8 mouse cellular contexts compared by ENCODE assay signal in genomic region chr17:56558448-56558847, GRCm38 (mm10). TPM values are rescaled to one million over a fixed set of nuclear protein-coding genes. Genes with fewer than 3 reads are reported as not detected.
DNase-seq lines count a peak whose midpoint lies in the region; ATAC-seq and TF ChIP-seq lines count a peak whose summit lies in the region.
"Had no signal": no experiment of that assay in that cellular context is flagged by ENCODE, and none has a peak within 500 bp of the region (broad histone marks: within the 10 kb centered on the region; RNA-seq: fewer than 3 reads in every experiment).

No protein-coding gene starts in this region.

- in situ Hi-C loops in Patski (cut with MboI; ENCODE audit: low pct_unique_long_range_greater_than_20kb), result no loop called here

- H3K4me1 ChIP-seq in forebrain, embryonic 13.5 days, result no peaks in the 10 kb centered on the region
- H3K4me1 ChIP-seq in hindbrain, embryonic 12.5 days, result no peaks in the 10 kb centered on the region
- H3K4me1 ChIP-seq: limb, embryonic 15.5 days had no signal

- no peak for ATAC-seq in Patski
- ATAC-seq in cerebellum, adult (ENCODE audit: insufficient number of reproducible peaks, low FRiP score, low TSS enrichment), result peak; percentile 45; the same call in 1 of the 2 replicates
- ATAC-seq in forebrain, embryonic 13.5 days, result peak; percentile 78
- ATAC-seq in hindbrain, embryonic 12.5 days (ENCODE audit: low FRiP score), result peak; percentile 67

- no peak overlapping the region for H3K4me3 ChIP-seq in forebrain, embryonic 13.5 days
- no peak overlapping the region for H3K4me3 ChIP-seq in hindbrain, embryonic 12.5 days
- H3K4me3 ChIP-seq: limb, embryonic 15.5 days had no signal

- H3K9ac ChIP-seq in forebrain, embryonic 13.5 days, result no peak overlapping the region
- H3K9ac ChIP-seq in hindbrain, embryonic 12.5 days, result no peak overlapping the region
- H3K9ac ChIP-seq: limb, embryonic 15.5 days had no signal

- CTCF ChIA-PET in Patski (lab: Charles Lee), result interaction anchor here (0.7 to 2.7 kb wide), 14 partner anchors 10 to 207 kb away, joined by 3 to 14 read pairs (median 5); no protein-coding TSS in a partner anchor

- DNase-seq in Patski (ENCODE audit: low read depth, low spot score), result no peak
- peak; percentile 56 to 80 for DNase-seq in layer of hippocampus, postnatal 25 days (ENCODE audit: extremely low spot score in 1 of 2, low spot score in 1 of 2)
- peak; percentile 64 to 75 for DNase-seq in lung, postnatal 4 days
- DNase-seq in right cerebral cortex, postnatal 25 days, result peak; percentile 68

- no peak overlapping the region; the same call in 1 of the 2 replicates for H3K27ac ChIP-seq in forebrain, embryonic 13.5 days
- H3K27ac ChIP-seq in hindbrain, embryonic 12.5 days, result no peak overlapping the region
- H3K27ac ChIP-seq: limb, embryonic 15.5 days had no signal

- H3K9me3 ChIP-seq in forebrain, embryonic 13.5 days (replicated peaks), result no peaks in the 10 kb centered on the region
- no peaks in the 10 kb centered on the region for H3K9me3 ChIP-seq in hindbrain, embryonic 12.5 days (replicated peaks)
- H3K9me3 ChIP-seq: limb, embryonic 15.5 days had no signal

- POLR2A ChIA-PET in Patski (lab: Charles Lee), result interaction anchor here (1.2 kb wide), 1 partner anchor 10 kb away, joined by 4 read pairs; no protein-coding TSS in a partner anchor

- 25% methylated on average over 3 of the region's 3 CpGs for WGBS in forebrain, embryonic 13.5 days
- WGBS in hindbrain, embryonic 12.5 days, result 41% methylated on average over 3 of the region's 3 CpGs

- no peak overlapping the region for H3K4me2 ChIP-seq in forebrain, embryonic 13.5 days
- no peak overlapping the region for H3K4me2 ChIP-seq in hindbrain, embryonic 12.5 days (replicated peaks)
- H3K4me2 ChIP-seq: limb, embryonic 15.5 days had no signal

- TF ChIP-seq CTCF in Patski (IDR thresholded peaks at IDR 0.05), result peak; percentile 94

- H3K36me3 ChIP-seq in forebrain, embryonic 13.5 days (ENCODE audit: poor library complexity, severe bottlenecking), result peaks cover 25% of the 10 kb centered on the region
- H3K36me3 ChIP-seq in hindbrain, embryonic 12.5 days, result peaks cover 29% of the 10 kb centered on the region

- no peaks in the 10 kb centered on the region for H3K27me3 ChIP-seq in Patski
- no peaks in the 10 kb centered on the region for H3K27me3 ChIP-seq in forebrain, embryonic 13.5 days
- H3K27me3 ChIP-seq in hindbrain, embryonic 12.5 days, result no peaks in the 10 kb centered on the region
- H3K27me3 ChIP-seq: limb, embryonic 15.5 days had no signal

RNA-seq across cellular contexts. Expression of gene Gm20219, which starts 4.3 kb away (rescaled TPM):
- polyA plus RNA-seq in Patski (2021), result 1.5 TPM
- polyA plus RNA-seq in forebrain, embryonic 13.5 days (2015; fragmentation: Nextera tagmentation; extraction: Ambion mirVana), result 1.2 and 1.7 TPM in 2 replicates
- polyA plus RNA-seq in hindbrain, embryonic 12.5 days (2016; fragmentation: Nextera tagmentation; extraction: Ambion mirVana), result 1.8 and 2.0 TPM in 2 replicates
- 1 to 10 TPM; 1.9 to 3.4 TPM for total RNA-seq in layer of hippocampus, postnatal 25 days (2021)

RNA-seq across cellular contexts. Expression of gene Safb2, which starts 25.9 kb away (rescaled TPM):
- polyA plus RNA-seq in Patski (2021), result 127 TPM
- 77.9 and 84.3 TPM in 2 replicates for polyA plus RNA-seq in forebrain, embryonic 13.5 days (2015; fragmentation: Nextera tagmentation; extraction: Ambion mirVana)
- polyA plus RNA-seq in hindbrain, embryonic 12.5 days (2016; fragmentation: Nextera tagmentation; extraction: Ambion mirVana), result 93.5 and 105 TPM in 2 replicates
- 100 to 1,000 TPM in 1 of 2 experiments, 10 to 100 TPM in 1; 87.9 to 144 TPM for total RNA-seq in layer of hippocampus, postnatal 25 days (2021)

RNA-seq across cellular contexts. Expression of gene Safb, which starts 26.2 kb away (rescaled TPM):
- polyA plus RNA-seq in Patski (2021), result 159 TPM
- 126 and 135 TPM in 2 replicates for polyA plus RNA-seq in forebrain, embryonic 13.5 days (2015; fragmentation: Nextera tagmentation; extraction: Ambion mirVana)
- polyA plus RNA-seq in hindbrain, embryonic 12.5 days (2016; fragmentation: Nextera tagmentation; extraction: Ambion mirVana), result 161 and 162 TPM in 2 replicates
- total RNA-seq in layer of hippocampus, postnatal 25 days (2021), result 100 to 1,000 TPM; 148 to 163 TPM

RNA-seq across cellular contexts. Expression of gene Znrf4, which starts 46.2 kb away (rescaled TPM):
- not detected for polyA plus RNA-seq in Patski (2021)
- polyA plus RNA-seq in forebrain, embryonic 13.5 days (2015; fragmentation: Nextera tagmentation; extraction: Ambion mirVana), result 0.14 TPM in 1 of 2 replicates, not detected in the other
- not detected in 2 replicates for polyA plus RNA-seq in hindbrain, embryonic 12.5 days (2016; fragmentation: Nextera tagmentation; extraction: Ambion mirVana)
- not detected for total RNA-seq in layer of hippocampus, postnatal 25 days (2021)
- polyA plus RNA-seq: limb, embryonic 15.5 days had no signal

RNA-seq across cellular contexts. Expression of gene 2410015M20Rik, which starts 51.1 kb away (rescaled TPM):
- polyA plus RNA-seq in Patski (2021), result 323 TPM
- 212 and 224 TPM in 2 replicates for polyA plus RNA-seq in forebrain, embryonic 13.5 days (2015; fragmentation: Nextera tagmentation; extraction: Ambion mirVana)
- polyA plus RNA-seq in hindbrain, embryonic 12.5 days (2016; fragmentation: Nextera tagmentation; extraction: Ambion mirVana), result 184 and 193 TPM in 2 replicates
- total RNA-seq in layer of hippocampus, postnatal 25 days (2021), result 100 to 1,000 TPM; 138 to 163 TPM
